Mouse (Mus musculus) lung, postnatal 0 days (tissue): ENCODE measurements around the gene Tmem60.

Experiments
- CTCF ChIP-seq: IDR thresholded peaks from 2 replicates; pipeline ENCODE4 v1.5.1; 2016; ENCODE audit warnings: antibody characterized with exemption, mild to moderate bottlenecking
- EP300 ChIP-seq: IDR thresholded peaks from 2 replicates; pipeline ENCODE4 v1.6.1; 2016; ENCODE audit warnings: antibody characterized with exemption, mild to moderate bottlenecking, control low read depth

GRCm38 (mm10) chr5:20904647-20905046, 22.7 kb downstream of the Tmem60 start:
- TF ChIP-seq CTCF = no peak
- no peak for TF ChIP-seq EP300
